Mouse (Mus musculus): Measurements from ENCODE around the gene Fignl2. TPM values are rescaled to one million over a fixed set of nuclear protein-coding genes. Genes with fewer than 3 reads are reported as not detected.

The Fignl2 gene
- polyA plus RNA-seq, 1 experiment = 25.6 TPM

GRCm38 (mm10) chr15:101082236-101082635 lies 3.9 kb upstream of the Fignl2 start:
- H3K9me3 ChIP-seq (replicated peaks; ENCODE audit: control insufficient read depth, insufficient read depth, low read length, poor library complexity, severe bottlenecking) = no peaks in the 10 kb centered on the region
- no peaks in the 10 kb centered on the region for H3K27me3 ChIP-seq (ENCODE audit: control insufficient read depth, insufficient read depth, low read length, poor library complexity, severe bottlenecking)
- peak overlapping the region; percentile 13; the same call in 1 of the 2 replicates for H3K9ac ChIP-seq (ENCODE audit: low read depth, poor library complexity, severe bottlenecking)
- H3K27ac ChIP-seq (ENCODE audit: insufficient read depth, low read length) = peak overlapping the region; percentile 97
- H3K4me3 ChIP-seq (ENCODE audit: low read depth, low read length) = no peak overlapping the region
- H3K36me3 ChIP-seq (ENCODE audit: control insufficient read depth, insufficient read depth, low read length, poor library complexity, severe bottlenecking) = no peaks in the 10 kb centered on the region
- peaks cover 9% of the 10 kb centered on the region for H3K4me1 ChIP-seq (ENCODE audit: control insufficient read depth, insufficient read depth, low read length)
- peak; percentile 58; the same call in 1 of the 2 replicates for TF ChIP-seq EP300 (IDR thresholded peaks at IDR 0.05; ENCODE audit: insufficient read depth, low read depth, low read length)
- TF ChIP-seq POLR2A (IDR thresholded peaks at IDR 0.05; ENCODE audit: insufficient read depth, low read length) = no peak

- TF ChIP-seq EP300 (IDR thresholded peaks at IDR 0.05; ENCODE audit: insufficient read depth, low read depth, low read length) (no peak), CTCF (IDR thresholded peaks at IDR 0.05; ENCODE audit: low read depth, low read length) (no peak), POLR2A (IDR thresholded peaks at IDR 0.05; ENCODE audit: insufficient read depth, low read length) (no peak)
- peak overlapping the region; percentile 89 for H3K27ac ChIP-seq (ENCODE audit: insufficient read depth, low read length)
- no peaks in the 10 kb centered on the region for H3K36me3 ChIP-seq (ENCODE audit: control insufficient read depth, insufficient read depth, low read length, poor library complexity, severe bottlenecking)
- 0 out of 2 replicates have a peak overlapping the region, but pooled peaks have one; percentile 3 for H3K9ac ChIP-seq (ENCODE audit: low read depth, poor library complexity, severe bottlenecking)
- H3K9me3 ChIP-seq (replicated peaks; ENCODE audit: control insufficient read depth, insufficient read depth, low read length, poor library complexity, severe bottlenecking) = no peaks in the 10 kb centered on the region
- H3K27me3 ChIP-seq (ENCODE audit: control insufficient read depth, insufficient read depth, low read length, poor library complexity, severe bottlenecking) = no peaks in the 10 kb centered on the region
- H3K4me3 ChIP-seq (ENCODE audit: low read depth, low read length) = no peak overlapping the region
- H3K4me1 ChIP-seq (ENCODE audit: control insufficient read depth, insufficient read depth, low read length) = peaks cover 9% of the 10 kb centered on the region
Observed at GRCm38 (mm10) chr15:101081035-101081548, 2.7 kb upstream of the Fignl2 start.

GRCm38 (mm10) chr15:101080031-101080520 lies 1.7 kb upstream of the Fignl2 start:
- Histone ChIP-seq H3K27me3 (ENCODE audit: control insufficient read depth, insufficient read depth, low read length, poor library complexity, severe bottlenecking) (no peaks in the 10 kb centered on the region), H3K4me1 (ENCODE audit: control insufficient read depth, insufficient read depth, low read length) (peaks cover 9% of the 10 kb centered on the region), H3K4me3 (ENCODE audit: low read depth, low read length) (no peak overlapping the region), H3K9me3 (replicated peaks; ENCODE audit: control insufficient read depth, insufficient read depth, low read length, poor library complexity, severe bottlenecking) (no peaks in the 10 kb centered on the region), H3K9ac (ENCODE audit: low read depth, poor library complexity, severe bottlenecking) (no peak overlapping the region), H3K27ac (ENCODE audit: insufficient read depth, low read length) (no peak overlapping the region), H3K36me3 (ENCODE audit: control insufficient read depth, insufficient read depth, low read length, poor library complexity, severe bottlenecking) (no peaks in the 10 kb centered on the region)
- TF ChIP-seq POLR2A (IDR thresholded peaks at IDR 0.05; ENCODE audit: insufficient read depth, low read length) = no peak
- no peak for TF ChIP-seq EP300 (IDR thresholded peaks at IDR 0.05; ENCODE audit: insufficient read depth, low read depth, low read length)
- no peak for TF ChIP-seq CTCF (IDR thresholded peaks at IDR 0.05; ENCODE audit: low read depth, low read length)

- Histone ChIP-seq H3K27me3 (ENCODE audit: control insufficient read depth, insufficient read depth, low read length, poor library complexity, severe bottlenecking) (no peaks in the 10 kb centered on the region), H3K4me3 (ENCODE audit: low read depth, low read length) (peak overlapping the region; percentile 88), H3K36me3 (ENCODE audit: control insufficient read depth, insufficient read depth, low read length, poor library complexity, severe bottlenecking) (no peaks in the 10 kb centered on the region), H3K9me3 (replicated peaks; ENCODE audit: control insufficient read depth, insufficient read depth, low read length, poor library complexity, severe bottlenecking) (no peaks in the 10 kb centered on the region), H3K27ac (ENCODE audit: insufficient read depth, low read length) (no peak overlapping the region), H3K9ac (ENCODE audit: low read depth, poor library complexity, severe bottlenecking) (peak overlapping the region; percentile 80), H3K4me1 (ENCODE audit: control insufficient read depth, insufficient read depth, low read length) (peaks cover 9% of the 10 kb centered on the region)
- TF ChIP-seq CTCF (IDR thresholded peaks at IDR 0.05; ENCODE audit: low read depth, low read length) (peak; percentile 4), EP300 (IDR thresholded peaks at IDR 0.05; ENCODE audit: insufficient read depth, low read depth, low read length) (no peak)
Observed at GRCm38 (mm10) chr15:101078731-101079156, 377 bp upstream of the Fignl2 start.

- H3K4me1 ChIP-seq (ENCODE audit: control insufficient read depth, insufficient read depth, low read length) = peaks cover 7% of the 10 kb centered on the region
- H3K27ac ChIP-seq (ENCODE audit: insufficient read depth, low read length) = no peak overlapping the region
- no peak for TF ChIP-seq EP300 (IDR thresholded peaks at IDR 0.05; ENCODE audit: insufficient read depth, low read depth, low read length)
- TF ChIP-seq POLR2A (IDR thresholded peaks at IDR 0.05; ENCODE audit: insufficient read depth, low read length) = no peak
- TF ChIP-seq CTCF (IDR thresholded peaks at IDR 0.05; ENCODE audit: low read depth, low read length) = no peak
- H3K4me3 ChIP-seq (ENCODE audit: low read depth, low read length) = peak overlapping the region; percentile 53
- no peaks in the 10 kb centered on the region for H3K36me3 ChIP-seq (ENCODE audit: control insufficient read depth, insufficient read depth, low read length, poor library complexity, severe bottlenecking)
- no peaks in the 10 kb centered on the region for H3K9me3 ChIP-seq (replicated peaks; ENCODE audit: control insufficient read depth, insufficient read depth, low read length, poor library complexity, severe bottlenecking)
- no peaks in the 10 kb centered on the region for H3K27me3 ChIP-seq (ENCODE audit: control insufficient read depth, insufficient read depth, low read length, poor library complexity, severe bottlenecking)
- peak overlapping the region; percentile 80; the same call in 1 of the 2 replicates for H3K9ac ChIP-seq (ENCODE audit: low read depth, poor library complexity, severe bottlenecking)
Observed at GRCm38 (mm10) chr15:101077001-101077812, 1.2 kb downstream of the Fignl2 start.

Measured in ES-Bruce4 (cell line).